Mouse (Mus musculus): ENCODE measurements at regions not wholly inside any gene's neighbourhood (a gene's known extent, or its start where the extent isn't known, plus 50 kb on each side); places are given as distances from the start of the nearest gene placed in this dataset.

- ATAC-seq (replicated peaks; ENCODE audit: low FRiP score, low read depth), result no peak
- no peak overlapping the region for H3K4me3 ChIP-seq (replicated peaks; ENCODE audit: low read depth, low read length)
- no peak overlapping the region for H3K4me2 ChIP-seq (ENCODE audit: low read length)
- no peak for DNase-seq (ENCODE audit: low spot score)
- no peaks in the 10 kb centered on the region for H3K27me3 ChIP-seq (ENCODE audit: insufficient read depth, low read length)
- 58% methylated on average over 4 of the region's 4 CpGs for WGBS
- H3K4me1 ChIP-seq (replicated peaks; ENCODE audit: insufficient read depth, low read length), result no peaks in the 10 kb centered on the region
- no peaks in the 10 kb centered on the region for H3K9me3 ChIP-seq (replicated peaks; ENCODE audit: low read length)
- no peak overlapping the region for H3K27ac ChIP-seq
- no peaks in the 10 kb centered on the region for H3K36me3 ChIP-seq (ENCODE audit: insufficient read depth, low read length)
- no peak for TF ChIP-seq CTCF (IDR thresholded peaks at IDR 0.05; ENCODE audit: low read depth)
- H3K9ac ChIP-seq (ENCODE audit: low read depth, low read length), result no peak overlapping the region
These were observed 460.5 kb downstream of the Cdh8 start for GRCm38 (mm10) chr8:98955803-98956202.

- no peak for TF ChIP-seq CTCF (IDR thresholded peaks at IDR 0.05; ENCODE audit: low read depth)
- Histone ChIP-seq H3K4me1 (replicated peaks; ENCODE audit: insufficient read depth, low read length) (no peaks in the 10 kb centered on the region), H3K27ac (no peak overlapping the region), H3K4me2 (ENCODE audit: low read length) (no peak overlapping the region), H3K9me3 (replicated peaks; ENCODE audit: low read length) (no peaks in the 10 kb centered on the region), H3K4me3 (replicated peaks; ENCODE audit: low read depth, low read length) (no peak overlapping the region), H3K9ac (ENCODE audit: low read depth, low read length) (no peak overlapping the region), H3K27me3 (ENCODE audit: insufficient read depth, low read length) (no peaks in the 10 kb centered on the region), H3K36me3 (ENCODE audit: insufficient read depth, low read length) (no peaks in the 10 kb centered on the region)
- DNase-seq (ENCODE audit: low spot score) (no peak), ATAC-seq (replicated peaks; ENCODE audit: low FRiP score, low read depth) (no peak)
- 73% methylated on average over 3 of the region's 3 CpGs for WGBS
These were observed 503.0 kb downstream of the Cdh8 start for GRCm38 (mm10) chr8:98913159-98913777.

GRCm38 (mm10) chr8:98893331-98893730, 522.9 kb downstream of the Cdh8 start:
- H3K27me3 ChIP-seq (ENCODE audit: insufficient read depth, low read length), result no peaks in the 10 kb centered on the region
- no peak overlapping the region for H3K9ac ChIP-seq (ENCODE audit: low read depth, low read length)
- no peaks in the 10 kb centered on the region for H3K36me3 ChIP-seq (ENCODE audit: insufficient read depth, low read length)
- 79% methylated on average over 4 of the region's 4 CpGs for WGBS
- no peak overlapping the region for H3K4me3 ChIP-seq (replicated peaks; ENCODE audit: low read depth, low read length)
- H3K4me2 ChIP-seq (ENCODE audit: low read length), result no peak overlapping the region
- no peaks in the 10 kb centered on the region for H3K9me3 ChIP-seq (replicated peaks; ENCODE audit: low read length)
- no peaks in the 10 kb centered on the region for H3K4me1 ChIP-seq (replicated peaks; ENCODE audit: insufficient read depth, low read length)
- H3K27ac ChIP-seq, result no peak overlapping the region
- no peak for ATAC-seq (replicated peaks; ENCODE audit: low FRiP score, low read depth)
- TF ChIP-seq CTCF (IDR thresholded peaks at IDR 0.05; ENCODE audit: low read depth), result no peak
- DNase-seq (ENCODE audit: low spot score), result no peak

- Histone ChIP-seq H3K27ac (no peak overlapping the region), H3K27me3 (ENCODE audit: insufficient read depth, low read length) (no peaks in the 10 kb centered on the region), H3K4me2 (ENCODE audit: low read length) (no peak overlapping the region), H3K36me3 (ENCODE audit: insufficient read depth, low read length) (no peaks in the 10 kb centered on the region), H3K4me1 (replicated peaks; ENCODE audit: insufficient read depth, low read length) (no peaks in the 10 kb centered on the region), H3K4me3 (replicated peaks; ENCODE audit: low read depth, low read length) (no peak overlapping the region), H3K9ac (ENCODE audit: low read depth, low read length) (no peak overlapping the region), H3K9me3 (replicated peaks; ENCODE audit: low read length) (no peaks in the 10 kb centered on the region)
- 59% methylated on average over 2 of the region's 2 CpGs for WGBS
- ATAC-seq (replicated peaks; ENCODE audit: low FRiP score, low read depth) (no peak), DNase-seq (ENCODE audit: low spot score) (no peak)
- TF ChIP-seq CTCF (IDR thresholded peaks at IDR 0.05; ENCODE audit: low read depth), result no peak
These were observed 554.5 kb downstream of the Cdh8 start for GRCm38 (mm10) chr8:98861664-98862306.

- Histone ChIP-seq H3K27me3 (ENCODE audit: insufficient read depth, low read length) (no peaks in the 10 kb centered on the region), H3K9ac (ENCODE audit: low read depth, low read length) (no peak overlapping the region), H3K4me2 (ENCODE audit: low read length) (no peak overlapping the region), H3K27ac (no peak overlapping the region), H3K36me3 (ENCODE audit: insufficient read depth, low read length) (no peaks in the 10 kb centered on the region), H3K4me3 (replicated peaks; ENCODE audit: low read depth, low read length) (no peak overlapping the region), H3K9me3 (replicated peaks; ENCODE audit: low read length) (no peaks in the 10 kb centered on the region), H3K4me1 (replicated peaks; ENCODE audit: insufficient read depth, low read length) (no peaks in the 10 kb centered on the region)
- ATAC-seq (replicated peaks; ENCODE audit: low FRiP score, low read depth) (no peak), DNase-seq (ENCODE audit: low spot score) (no peak)
- no peak for TF ChIP-seq CTCF (IDR thresholded peaks at IDR 0.05; ENCODE audit: low read depth)
- 56% methylated on average over 4 of the region's 4 CpGs for WGBS
These were observed 555.1 kb downstream of the Cdh8 start for GRCm38 (mm10) chr8:98861175-98861574.

- DNase-seq (ENCODE audit: low spot score), result no peak
- Histone ChIP-seq H3K27ac (no peak overlapping the region), H3K9me3 (replicated peaks; ENCODE audit: low read length) (no peaks in the 10 kb centered on the region), H3K36me3 (ENCODE audit: insufficient read depth, low read length) (no peaks in the 10 kb centered on the region), H3K4me3 (replicated peaks; ENCODE audit: low read depth, low read length) (no peak overlapping the region), H3K27me3 (ENCODE audit: insufficient read depth, low read length) (no peaks in the 10 kb centered on the region), H3K9ac (ENCODE audit: low read depth, low read length) (no peak overlapping the region), H3K4me2 (ENCODE audit: low read length) (no peak overlapping the region), H3K4me1 (replicated peaks; ENCODE audit: insufficient read depth, low read length) (no peaks in the 10 kb centered on the region)
- no peak for TF ChIP-seq CTCF (IDR thresholded peaks at IDR 0.05; ENCODE audit: low read depth)
- 92% methylated on average over 5 of the region's 5 CpGs for WGBS
- ATAC-seq (replicated peaks; ENCODE audit: low FRiP score, low read depth), result no peak
These were observed 555.9 kb downstream of the Cdh8 start for GRCm38 (mm10) chr8:98860416-98860815.
